ENCODE assay signal across 17 mouse cellular contexts in the genomic region with DNA sequence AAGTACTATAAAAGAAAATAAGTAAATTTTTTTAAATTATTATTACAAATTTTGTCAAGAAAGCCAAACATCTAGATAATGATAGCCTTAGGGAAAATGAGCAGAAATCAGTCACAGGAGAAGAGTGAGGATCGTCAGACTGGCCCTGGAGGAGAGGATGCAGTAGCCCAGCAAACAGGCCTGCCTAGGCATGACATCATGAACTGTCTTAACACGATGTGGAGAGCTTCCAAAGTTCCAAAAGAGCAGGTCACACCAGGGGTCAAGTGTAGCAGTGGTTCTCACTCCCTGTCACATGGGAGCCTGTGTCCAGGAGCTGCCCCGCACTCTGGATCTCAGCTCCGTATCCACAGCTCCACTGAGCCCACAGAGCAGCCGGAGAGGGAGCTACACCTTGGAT. TPM values are rescaled to one million over a fixed set of nuclear protein-coding genes. Genes with fewer than 3 reads are reported as not detected.
"Had no signal": no experiment of that assay in that cellular context is flagged by ENCODE, and none has a peak within 500 bp of the region (broad histone marks: within the 10 kb centered on the region; RNA-seq: fewer than 3 reads in every experiment).

No protein-coding gene starts in this region.

- H3K4me1 ChIP-seq: midbrain, embryonic 12.5 days; neural tube, embryonic 13.5 days; neural tube, embryonic 15.5 days had no signal

- DNase-seq: midbrain, embryonic 14.5 days; retina, postnatal 1 day; right cerebral cortex, adult 18-20 months; right cerebral cortex, postnatal 25 days; right cerebral cortex, postnatal 4 days; spleen, adult 18-20 months; thymus, adult 18-20 months; thymus, postnatal 14 days; thymus, postnatal 36 days had no signal

- H3K4me3 ChIP-seq: midbrain, embryonic 10.5 days; midbrain, embryonic 12.5 days; myocyte; neural tube, embryonic 13.5 days; neural tube, embryonic 15.5 days had no signal

- H3K9ac ChIP-seq: lung, embryonic 14.5 days; midbrain, embryonic 12.5 days; neural tube, embryonic 13.5 days; neural tube, embryonic 15.5 days had no signal

- H3K27ac ChIP-seq: midbrain, embryonic 10.5 days; midbrain, embryonic 12.5 days; neural tube, embryonic 13.5 days; neural tube, embryonic 15.5 days had no signal

- H3K9me3 ChIP-seq: neural tube, embryonic 15.5 days had no signal

- H3K27me3 ChIP-seq: midbrain, embryonic 12.5 days; neural tube, embryonic 13.5 days; neural tube, embryonic 15.5 days had no signal

- H3K36me3 ChIP-seq: midbrain, embryonic 10.5 days; midbrain, embryonic 12.5 days; neural tube, embryonic 13.5 days; neural tube, embryonic 15.5 days had no signal

- H3K4me2 ChIP-seq: lung, embryonic 14.5 days; midbrain, embryonic 12.5 days; neural tube, embryonic 13.5 days; neural tube, embryonic 15.5 days had no signal

- ATAC-seq: midbrain, embryonic 16.5 days had no signal

RNA-seq across cellular contexts. Expression of gene Noxa1, which starts 47.0 kb away (rescaled TPM):
- total RNA-seq: megakaryocyte, adult 5-6 weeks had no signal
- polyA plus RNA-seq: midbrain, embryonic 10.5 days; midbrain, embryonic 12.5 days; midbrain, embryonic 14.5 days; midbrain, embryonic 16.5 days; myocyte; neural tube, embryonic 13.5 days; neural tube, embryonic 15.5 days had no signal
